Mouse (Mus musculus): ENCODE measurements around the gene Egfr. TPM values are rescaled to one million over a fixed set of nuclear protein-coding genes. Genes with fewer than 3 reads are reported as not detected.
A peak's percentile ranks its signal among the peaks of the same experiment; 100 is the strongest.

Egfr gene
- polyA plus RNA-seq, 1 experiment from 2014 or later, result 2.4 TPM

DNA sequence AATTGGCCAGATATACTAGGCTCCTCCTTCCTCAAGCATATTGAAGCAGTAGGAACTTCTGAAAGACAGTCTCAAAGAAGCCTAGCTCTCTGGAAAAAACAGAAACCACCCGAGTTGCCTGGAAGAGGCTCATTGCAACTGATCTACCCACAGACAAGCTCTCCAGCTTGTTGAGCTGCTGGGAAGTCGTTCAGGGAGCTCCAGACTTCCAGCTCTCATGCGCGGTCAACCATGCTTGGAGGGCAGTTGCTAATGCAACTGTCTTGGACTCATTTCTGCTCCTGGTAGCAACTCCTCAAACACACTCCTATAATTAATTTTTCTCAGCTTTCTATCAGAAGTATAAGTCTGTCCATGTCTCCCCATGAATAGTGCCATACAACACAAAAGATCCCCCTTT lies 191.0 kb downstream of the Egfr start:
- no peaks in the 10 kb centered on the region for H3K4me1 ChIP-seq (replicated peaks; ENCODE audit: control insufficient read depth, insufficient read depth, low read length)
- H3K36me3 ChIP-seq (ENCODE audit: control insufficient read depth, insufficient read depth, low read length), result no peaks in the 10 kb centered on the region
- no peak overlapping the region for H3K4me3 ChIP-seq (ENCODE audit: low read depth, low read length)
- DNase-seq (ENCODE audit: low spot score), result no peak
- no peaks in the 10 kb centered on the region for H3K9me3 ChIP-seq (ENCODE audit: control insufficient read depth, low read length)
- no peak overlapping the region for H3K4me2 ChIP-seq
- no peak overlapping the region for H3K9ac ChIP-seq (ENCODE audit: low read depth, low read length)
- H3K27ac ChIP-seq (ENCODE audit: low read depth, low read length), result no peak overlapping the region
- H3K27me3 ChIP-seq (replicated peaks; ENCODE audit: control insufficient read depth, insufficient read depth, low read length), result no peaks in the 10 kb centered on the region
- WGBS, result 74% methylated on average over 4 of the region's 4 CpGs
- ATAC-seq (replicated peaks; ENCODE audit: low FRiP score), result no peak

DNA sequence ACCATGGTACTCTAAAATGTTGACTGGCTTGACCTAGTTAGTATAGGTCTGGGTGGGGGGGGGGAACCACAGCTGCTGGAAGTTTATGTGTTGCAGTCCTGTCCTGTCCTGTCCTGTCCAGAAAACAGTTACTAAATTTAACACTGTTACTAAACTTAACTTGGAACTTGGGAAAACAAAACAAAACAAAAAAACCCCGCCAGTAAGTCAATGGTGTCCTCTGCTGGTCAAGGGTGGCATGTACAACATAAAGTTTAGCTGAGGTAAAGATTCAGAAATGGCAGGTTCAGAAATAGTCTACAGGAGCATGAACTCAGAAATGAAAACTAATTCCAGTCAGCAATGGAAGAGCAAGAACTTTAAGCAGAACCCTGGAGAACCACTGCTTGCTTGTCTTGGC lies 196.8 kb downstream of the Egfr start:
- no peak overlapping the region for H3K27ac ChIP-seq (ENCODE audit: low read depth, low read length)
- DNase-seq (ENCODE audit: low spot score) (no peak), ATAC-seq (replicated peaks; ENCODE audit: low FRiP score) (no peak)
- no peak overlapping the region for H3K4me3 ChIP-seq (ENCODE audit: low read depth, low read length)
- H3K4me2 ChIP-seq, result no peak overlapping the region
- no peak overlapping the region for H3K9ac ChIP-seq (ENCODE audit: low read depth, low read length)
- no peaks in the 10 kb centered on the region for H3K9me3 ChIP-seq (ENCODE audit: control insufficient read depth, low read length)
- H3K36me3 ChIP-seq (ENCODE audit: control insufficient read depth, insufficient read depth, low read length), result no peaks in the 10 kb centered on the region
- no peaks in the 10 kb centered on the region for H3K27me3 ChIP-seq (replicated peaks; ENCODE audit: control insufficient read depth, insufficient read depth, low read length)
- H3K4me1 ChIP-seq (replicated peaks; ENCODE audit: control insufficient read depth, insufficient read depth, low read length), result peaks cover 5% of the 10 kb centered on the region
- whole genome bisulfite sequencing, result 33% methylated on average over 1 of the region's 1 CpGs

DNA sequence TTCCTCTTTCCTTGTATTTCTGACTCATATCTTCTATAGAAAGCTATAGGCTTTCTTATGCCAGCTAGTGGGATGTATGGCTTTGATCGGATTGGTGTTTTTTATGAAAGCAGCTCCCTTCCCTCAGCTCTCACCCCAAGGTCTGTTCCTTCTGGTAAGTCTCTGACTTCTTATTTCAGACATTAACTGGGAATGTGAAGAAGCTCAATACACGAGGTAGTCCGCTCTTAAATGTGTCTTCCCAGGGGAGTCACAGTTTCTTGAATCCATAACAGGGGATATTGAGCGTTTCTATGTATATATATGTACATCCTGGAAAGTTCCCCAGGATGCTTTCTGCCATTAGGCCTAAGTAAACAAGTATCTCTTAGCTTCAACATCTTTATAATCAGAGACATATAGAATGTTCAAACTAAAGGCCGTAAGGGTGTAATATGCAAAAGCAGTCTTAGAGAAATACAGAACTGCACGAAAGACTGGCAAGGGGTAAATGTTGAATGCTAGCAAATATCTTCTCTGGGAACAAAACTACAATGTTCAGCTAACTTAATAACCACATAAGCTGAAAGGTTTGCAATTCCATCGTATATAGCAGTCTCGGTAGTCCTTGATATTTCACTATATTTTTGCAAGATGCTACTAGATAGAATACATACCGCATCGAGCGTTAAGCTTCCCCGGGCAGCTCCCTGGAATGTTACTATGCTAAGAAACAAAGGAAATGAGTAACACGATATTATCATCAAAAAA lies 198.4 kb downstream of the Egfr start:
- DNase-seq (ENCODE audit: low spot score) (no peak), ATAC-seq (replicated peaks; ENCODE audit: low FRiP score) (no peak)
- no peaks in the 10 kb centered on the region for H3K27me3 ChIP-seq (replicated peaks; ENCODE audit: control insufficient read depth, insufficient read depth, low read length)
- peak overlapping the region; percentile 75 for H3K9ac ChIP-seq (ENCODE audit: low read depth, low read length)
- H3K4me1 ChIP-seq (replicated peaks; ENCODE audit: control insufficient read depth, insufficient read depth, low read length), result peaks cover 5% of the 10 kb centered on the region
- no peaks in the 10 kb centered on the region for H3K9me3 ChIP-seq (ENCODE audit: control insufficient read depth, low read length)
- peak overlapping the region; percentile 39 for H3K27ac ChIP-seq (ENCODE audit: low read depth, low read length)
- peak overlapping the region; percentile 70 for H3K4me2 ChIP-seq
- WGBS, result 42% methylated on average over 13 of the region's 13 CpGs
- peak overlapping the region; percentile 85 for H3K4me3 ChIP-seq (ENCODE audit: low read depth, low read length)
- no peaks in the 10 kb centered on the region for H3K36me3 ChIP-seq (ENCODE audit: control insufficient read depth, insufficient read depth, low read length)

DNA sequence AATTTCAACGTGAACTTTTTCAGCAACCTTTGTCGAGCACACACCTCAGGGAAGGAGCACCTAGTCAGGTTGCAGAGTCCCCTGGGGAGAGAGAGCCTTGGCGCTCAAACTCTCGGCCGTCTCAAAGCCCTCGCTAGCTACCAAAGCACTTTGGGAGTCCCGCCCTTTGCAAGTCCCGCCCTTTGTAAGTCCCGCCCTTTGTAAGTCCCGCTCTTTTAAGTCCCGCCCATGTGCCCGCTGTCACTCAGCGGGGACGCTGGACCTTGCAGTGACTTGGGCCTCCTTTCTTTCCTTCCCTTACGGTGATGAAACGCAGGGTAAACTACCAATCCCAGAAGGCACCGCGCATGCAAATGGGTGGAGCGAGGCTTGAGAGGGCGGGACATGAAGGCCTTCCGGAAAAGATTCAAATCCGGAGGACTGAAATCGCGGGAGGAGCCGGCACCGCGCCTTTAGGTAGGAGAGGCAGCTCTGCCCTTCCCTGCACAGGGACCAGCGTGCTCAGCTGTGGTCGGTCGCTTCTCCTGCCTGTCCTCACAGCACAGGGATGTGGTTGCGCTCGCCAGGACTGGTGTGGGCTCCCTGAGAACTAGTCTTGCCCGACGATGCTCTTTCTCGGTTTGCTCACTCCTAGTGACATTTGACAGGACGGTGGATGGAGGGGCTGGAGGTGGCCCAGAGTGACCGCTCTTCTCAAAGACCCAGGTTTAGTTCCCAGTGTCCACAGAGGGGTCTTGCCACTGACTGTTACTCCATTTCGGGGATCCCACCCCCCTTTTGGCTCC lies 199.2 kb downstream of the Egfr start, which contains the start of gene Fbxo48:
TSS of gene Fbxo48 (plus strand) at position 400 of the 785 bp plus-strand sequence.
- H3K9me3 ChIP-seq (ENCODE audit: control insufficient read depth, low read length), result no peaks in the 10 kb centered on the region
- WGBS, result under 1% methylated on average over 38 of the region's 38 CpGs

DNA sequence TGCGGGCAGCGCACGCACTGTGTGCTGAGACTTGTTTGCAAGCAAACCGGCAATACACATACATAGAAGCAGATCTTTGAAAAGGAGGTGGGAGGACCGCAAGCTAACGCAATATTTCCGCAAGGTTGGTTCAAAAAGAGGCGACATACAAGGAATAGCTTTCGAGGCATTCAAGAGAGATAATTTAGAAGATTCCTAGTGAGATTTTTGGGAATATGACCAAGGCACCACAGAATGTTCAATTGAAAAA lies 199.7 kb downstream of the Egfr start:
- no peak for DNase-seq (ENCODE audit: low spot score)
- Histone ChIP-seq H3K27ac (ENCODE audit: low read depth, low read length) (peak overlapping the region; percentile 68), H3K4me1 (replicated peaks; ENCODE audit: control insufficient read depth, insufficient read depth, low read length) (peaks cover 5% of the 10 kb centered on the region), H3K9me3 (ENCODE audit: control insufficient read depth, low read length) (no peaks in the 10 kb centered on the region), H3K27me3 (replicated peaks; ENCODE audit: control insufficient read depth, insufficient read depth, low read length) (no peaks in the 10 kb centered on the region), H3K4me3 (ENCODE audit: low read depth, low read length) (peak overlapping the region; percentile 85), H3K36me3 (ENCODE audit: control insufficient read depth, insufficient read depth, low read length) (no peaks in the 10 kb centered on the region), H3K4me2 (peak overlapping the region; percentile 66), H3K9ac (ENCODE audit: low read depth, low read length) (peak overlapping the region; percentile 92)
- WGBS, result 6% methylated on average over 9 of the region's 9 CpGs
- ATAC-seq (replicated peaks; ENCODE audit: low FRiP score), result no peak; the same call in 1 of the 2 replicates

More for the DNA sequence above, 199.2 kb downstream of the Egfr start, which contains the start of gene Fbxo48:
- peak; percentile 99 for ATAC-seq (replicated peaks; ENCODE audit: low FRiP score)
- peak within 1 kb of the TSS; percentile 85 for H3K4me3 ChIP-seq (ENCODE audit: low read depth, low read length)
- H3K4me2 ChIP-seq, result peak within 1 kb of the TSS; percentile 70
- H3K27ac ChIP-seq (ENCODE audit: low read depth, low read length), result peak within 1 kb of the TSS; percentile 68
- peak; percentile 93 for DNase-seq (ENCODE audit: low spot score)
- no peaks in the 10 kb centered on the region for H3K27me3 ChIP-seq (replicated peaks; ENCODE audit: control insufficient read depth, insufficient read depth, low read length)
- peak within 1 kb of the TSS; percentile 92 for H3K9ac ChIP-seq (ENCODE audit: low read depth, low read length)
- peaks cover 5% of the 10 kb centered on the region for H3K4me1 ChIP-seq (replicated peaks; ENCODE audit: control insufficient read depth, insufficient read depth, low read length)
- H3K36me3 ChIP-seq (ENCODE audit: control insufficient read depth, insufficient read depth, low read length), result no peaks in the 10 kb centered on the region

DNA sequence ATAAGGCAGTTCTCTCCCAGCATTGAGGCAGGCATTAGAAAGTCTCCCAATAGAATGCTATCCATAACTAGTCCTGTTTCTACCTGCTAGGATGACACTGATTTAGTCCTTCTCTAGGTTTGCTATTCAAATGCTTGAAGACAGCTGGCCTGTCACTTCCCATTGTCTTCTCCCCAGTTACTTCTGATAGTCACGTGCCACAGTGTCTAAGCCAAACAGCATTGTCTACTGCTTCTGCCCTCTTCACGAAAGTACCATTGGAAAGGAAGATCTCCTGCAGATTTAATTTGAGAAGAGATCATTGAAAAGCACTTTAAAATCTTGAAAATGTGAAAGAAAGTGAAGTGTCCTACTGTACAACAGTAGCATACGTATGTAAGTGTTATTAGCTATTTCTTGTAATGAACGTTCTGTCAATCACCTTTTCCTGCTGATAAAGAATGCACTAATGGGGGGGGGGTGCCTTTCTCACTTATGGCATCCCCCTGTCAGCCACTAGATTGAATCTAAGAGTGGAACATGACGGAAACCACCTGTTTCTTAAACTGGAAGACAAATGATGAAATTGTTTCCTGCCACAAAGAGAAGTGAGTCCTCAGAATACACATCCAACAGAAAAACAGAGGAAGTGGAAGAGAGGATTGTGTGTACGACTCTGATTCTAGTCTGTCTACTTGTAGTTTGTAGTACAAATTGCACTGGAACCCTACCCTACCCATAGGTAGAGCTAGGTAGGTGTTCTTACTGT lies 204.3 kb downstream of the Egfr start:
- no peak overlapping the region for H3K4me2 ChIP-seq
- H3K4me3 ChIP-seq (ENCODE audit: low read depth, low read length), result no peak overlapping the region
- 62% methylated on average over 6 of the region's 6 CpGs for WGBS
- DNase-seq (ENCODE audit: low spot score) (no peak), ATAC-seq (replicated peaks; ENCODE audit: low FRiP score) (no peak)
- no peaks in the 10 kb centered on the region for H3K9me3 ChIP-seq (ENCODE audit: control insufficient read depth, low read length)
- H3K36me3 ChIP-seq (ENCODE audit: control insufficient read depth, insufficient read depth, low read length), result no peaks in the 10 kb centered on the region
- H3K9ac ChIP-seq (ENCODE audit: low read depth, low read length), result no peak overlapping the region
- H3K27ac ChIP-seq (ENCODE audit: low read depth, low read length), result no peak overlapping the region
- no peaks in the 10 kb centered on the region for H3K27me3 ChIP-seq (replicated peaks; ENCODE audit: control insufficient read depth, insufficient read depth, low read length)
- H3K4me1 ChIP-seq (replicated peaks; ENCODE audit: control insufficient read depth, insufficient read depth, low read length), result peaks cover 5% of the 10 kb centered on the region

DNA sequence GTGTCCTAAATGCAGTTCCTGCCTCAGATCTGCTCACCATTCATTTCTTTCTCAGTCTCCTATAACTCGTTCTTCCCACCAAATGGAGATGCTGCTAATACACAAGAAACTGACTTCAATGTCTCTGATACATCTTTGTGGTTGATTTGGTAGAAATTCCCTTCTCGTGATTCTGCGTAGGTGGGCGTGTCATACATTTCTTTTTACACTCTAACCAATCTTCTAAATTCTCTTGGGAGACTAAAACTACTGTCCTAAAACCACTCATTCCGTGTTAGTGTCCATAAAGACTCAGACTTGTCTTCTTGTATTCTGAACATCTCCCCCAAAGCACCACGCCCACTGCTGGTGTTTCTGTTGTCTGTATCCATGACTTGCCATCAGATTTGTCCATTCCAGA lies 205.0 kb downstream of the Egfr start:
- H3K4me3 ChIP-seq (ENCODE audit: low read depth, low read length), result no peak overlapping the region
- H3K4me2 ChIP-seq, result no peak overlapping the region
- DNase-seq (ENCODE audit: low spot score) (no peak), ATAC-seq (replicated peaks; ENCODE audit: low FRiP score) (no peak)
- WGBS, result 87% methylated on average over 6 of the region's 6 CpGs
- no peak overlapping the region for H3K27ac ChIP-seq (ENCODE audit: low read depth, low read length)
- no peaks in the 10 kb centered on the region for H3K36me3 ChIP-seq (ENCODE audit: control insufficient read depth, insufficient read depth, low read length)
- H3K27me3 ChIP-seq (replicated peaks; ENCODE audit: control insufficient read depth, insufficient read depth, low read length), result no peaks in the 10 kb centered on the region
- peaks cover 4% of the 10 kb centered on the region for H3K4me1 ChIP-seq (replicated peaks; ENCODE audit: control insufficient read depth, insufficient read depth, low read length)
- no peak overlapping the region for H3K9ac ChIP-seq (ENCODE audit: low read depth, low read length)
- no peaks in the 10 kb centered on the region for H3K9me3 ChIP-seq (ENCODE audit: control insufficient read depth, low read length)

DNA sequence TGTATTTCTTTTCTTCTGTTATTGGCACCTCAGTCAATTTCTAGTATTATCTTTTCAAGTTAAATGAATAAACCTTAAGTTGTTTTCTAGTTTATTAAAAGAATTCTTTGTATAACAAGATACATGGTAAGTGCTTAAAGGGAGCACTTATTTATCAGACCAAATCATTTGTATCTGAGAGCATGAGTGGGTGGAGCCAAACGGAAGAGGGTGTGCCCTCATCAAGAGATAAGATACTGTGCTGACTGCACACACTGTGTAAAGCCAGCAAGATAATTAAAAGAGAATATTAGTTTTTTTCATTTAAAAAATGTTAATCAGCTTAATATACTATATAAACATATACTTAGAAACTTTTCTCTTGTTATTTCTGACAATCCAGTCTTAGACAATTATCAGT lies 206.5 kb downstream of the Egfr start:
- 43% methylated on average over 1 of the region's 1 CpGs for WGBS
- Histone ChIP-seq H3K4me1 (replicated peaks; ENCODE audit: control insufficient read depth, insufficient read depth, low read length) (no peaks in the 10 kb centered on the region; the same call in 1 of the 2 replicates), H3K9ac (ENCODE audit: low read depth, low read length) (no peak overlapping the region), H3K4me3 (ENCODE audit: low read depth, low read length) (no peak overlapping the region), H3K4me2 (no peak overlapping the region), H3K27me3 (replicated peaks; ENCODE audit: control insufficient read depth, insufficient read depth, low read length) (no peaks in the 10 kb centered on the region), H3K27ac (ENCODE audit: low read depth, low read length) (no peak overlapping the region), H3K36me3 (ENCODE audit: control insufficient read depth, insufficient read depth, low read length) (no peaks in the 10 kb centered on the region), H3K9me3 (ENCODE audit: control insufficient read depth, low read length) (no peaks in the 10 kb centered on the region)
- ATAC-seq (replicated peaks; ENCODE audit: low FRiP score) (peak; percentile 89), DNase-seq (ENCODE audit: low spot score) (no peak)

Measured in liver, embryonic 11.5 days (tissue).